Mouse (Mus musculus): ENCODE results near the gene Hip1.

The Hip1 gene

GRCm38 (mm10) chr5:135533431-135533830 lies 11.5 kb downstream of the Hip1 start:
- in situ Hi-C loops (cut with MboI; ENCODE audit: low sequenced_read_pairs): no loop called here

DNA sequence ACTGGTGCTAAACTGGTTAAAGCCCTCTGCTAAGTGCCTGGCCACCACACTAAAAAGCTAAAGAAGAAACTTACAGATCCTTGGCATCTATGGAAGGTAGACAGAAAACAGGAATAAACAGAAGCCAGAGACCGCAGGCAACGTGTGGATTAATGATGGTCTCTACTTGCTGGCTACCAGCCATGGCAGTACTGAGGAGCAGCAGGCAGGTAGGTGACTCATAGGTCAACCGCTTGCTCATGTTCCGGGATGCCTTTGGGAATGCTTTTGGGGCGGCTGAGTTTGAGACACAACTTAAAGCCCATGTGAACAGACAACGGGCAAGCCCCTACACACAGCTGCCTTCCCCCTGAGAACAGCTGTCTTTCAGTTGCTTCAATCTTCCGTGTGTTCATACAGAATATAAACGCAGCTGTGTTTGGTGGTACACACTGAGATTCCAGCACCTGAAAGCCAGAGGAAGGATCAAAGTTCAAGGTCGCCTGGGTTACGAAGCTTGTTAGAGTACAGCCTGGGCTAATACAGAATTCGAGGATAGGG lies 13.5 kb downstream of the Hip1 start:
- in situ Hi-C loops (cut with MboI; ENCODE audit: low sequenced_read_pairs): no loop called here

DNA sequence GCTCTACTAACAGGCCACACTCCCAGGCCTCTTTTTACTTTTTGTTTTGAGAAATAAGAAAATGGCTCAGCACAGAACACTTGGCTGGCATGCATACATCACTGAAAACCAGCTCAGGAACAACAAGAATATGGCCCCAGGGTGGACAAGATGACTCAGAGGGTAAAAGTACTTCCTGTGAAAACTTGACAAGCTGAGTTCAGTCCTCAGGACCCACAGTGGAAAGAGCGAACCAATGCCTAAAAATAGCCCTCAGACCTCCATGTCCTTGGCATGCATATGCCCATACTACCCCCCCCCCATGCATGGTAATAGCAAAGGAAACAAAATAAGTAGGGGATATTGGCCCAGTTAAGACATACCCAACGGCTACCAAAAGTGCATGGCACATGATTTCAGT lies 15.0 kb downstream of the Hip1 start:
- in situ Hi-C loops (cut with MboI; ENCODE audit: low sequenced_read_pairs): no loop called here

GRCm38 (mm10) chr5:135529310-135529709 lies 15.6 kb downstream of the Hip1 start:
- in situ Hi-C loops (cut with MboI; ENCODE audit: low sequenced_read_pairs): no loop called here

- in situ Hi-C loops (cut with MboI; ENCODE audit: low sequenced_read_pairs): no loop called here
Observed at GRCm38 (mm10) chr5:135527986-135528385, 16.9 kb downstream of the Hip1 start.

DNA sequence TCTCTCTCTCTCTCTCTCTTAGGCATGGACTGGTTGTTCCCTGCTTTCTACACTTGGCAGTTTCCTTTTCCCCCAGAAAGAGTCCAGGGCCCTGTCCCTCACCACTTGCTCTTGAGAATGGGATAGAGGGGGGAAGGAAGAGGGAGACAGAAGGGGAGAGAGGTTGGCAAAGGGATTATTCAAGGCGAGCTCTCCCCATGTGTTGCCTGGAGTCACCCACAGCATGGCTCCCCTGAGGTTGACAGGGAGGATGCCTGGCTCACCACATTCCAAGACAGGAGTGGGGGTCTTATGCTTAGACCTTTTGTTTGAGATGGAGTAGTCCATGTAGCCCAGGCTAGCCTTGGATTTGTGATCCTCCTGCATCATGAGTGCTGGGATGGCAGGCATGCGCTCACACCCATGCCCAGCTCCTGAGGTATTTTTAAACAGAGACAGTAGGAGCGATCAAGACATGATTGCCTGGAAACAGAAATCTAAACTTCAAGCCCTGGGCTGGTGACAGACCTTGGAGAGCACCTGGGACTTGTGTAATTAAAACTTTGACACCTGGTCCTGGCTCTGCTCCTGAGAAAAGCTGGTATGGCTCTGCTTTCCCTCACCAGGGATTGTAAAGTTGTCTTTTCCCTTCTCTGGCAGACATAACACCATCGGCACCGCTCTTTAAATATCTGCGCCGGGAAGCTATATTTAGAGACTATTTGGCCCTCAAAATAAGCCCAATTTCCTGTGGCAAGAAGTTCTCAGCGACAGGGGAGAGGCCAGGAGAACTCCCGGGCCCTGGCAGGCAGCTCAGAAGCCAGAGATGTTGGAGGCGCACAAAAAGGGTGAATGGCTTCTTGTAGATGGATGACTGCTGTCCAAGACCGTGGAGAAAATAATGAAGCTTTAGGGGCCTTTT lies 20.0 kb downstream of the Hip1 start:
- in situ Hi-C loops (cut with MboI; ENCODE audit: low sequenced_read_pairs): no loop called here

- in situ Hi-C loops (cut with MboI; ENCODE audit: low sequenced_read_pairs): no loop called here
Observed at GRCm38 (mm10) chr5:135524087-135524486, 20.8 kb downstream of the Hip1 start.

- in situ Hi-C loops (cut with MboI; ENCODE audit: low sequenced_read_pairs): no loop called here
Observed at GRCm38 (mm10) chr5:135522111-135522722, 22.7 kb downstream of the Hip1 start.

DNA sequence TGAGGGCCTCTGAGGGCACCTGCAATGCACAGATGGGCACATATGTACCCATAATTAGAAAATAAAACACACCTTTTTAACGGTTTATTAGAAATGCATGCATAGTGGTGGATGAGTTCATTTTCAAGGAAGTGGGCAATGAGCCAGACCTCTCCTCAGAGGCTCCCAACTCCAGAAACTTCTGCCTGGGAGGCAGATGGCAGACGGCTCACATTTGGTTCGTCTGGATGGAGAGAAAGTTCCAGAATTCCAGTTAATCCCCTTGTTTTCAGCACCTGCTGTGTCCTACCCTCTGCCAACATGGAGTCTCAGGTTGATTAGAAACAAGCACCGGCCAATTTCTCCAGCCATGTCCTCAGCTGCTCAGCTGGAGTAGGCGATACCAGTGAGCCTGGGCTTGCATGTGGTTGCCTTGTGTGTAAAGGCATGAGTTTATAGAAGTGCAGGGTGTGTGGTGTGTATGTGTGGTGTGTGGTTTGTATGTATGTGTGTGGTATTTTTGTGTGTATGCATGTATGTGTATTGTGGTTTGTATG lies 27.5 kb downstream of the Hip1 start:
- in situ Hi-C loops (cut with MboI; ENCODE audit: low sequenced_read_pairs): no loop called here

- in situ Hi-C loops (cut with MboI; ENCODE audit: low sequenced_read_pairs): no loop called here
Observed at GRCm38 (mm10) chr5:135513131-135513530, 31.8 kb downstream of the Hip1 start.

GRCm38 (mm10) chr5:135511105-135511504 lies 33.8 kb downstream of the Hip1 start:
- in situ Hi-C loops (cut with MboI; ENCODE audit: low sequenced_read_pairs): no loop called here

- in situ Hi-C loops (cut with MboI; ENCODE audit: low sequenced_read_pairs): no loop called here
Observed at GRCm38 (mm10) chr5:135508284-135508683, 36.6 kb downstream of the Hip1 start.

- in situ Hi-C loops (cut with MboI; ENCODE audit: low sequenced_read_pairs): no loop called here
Observed at GRCm38 (mm10) chr5:135507561-135508273, 37.2 kb downstream of the Hip1 start.

DNA sequence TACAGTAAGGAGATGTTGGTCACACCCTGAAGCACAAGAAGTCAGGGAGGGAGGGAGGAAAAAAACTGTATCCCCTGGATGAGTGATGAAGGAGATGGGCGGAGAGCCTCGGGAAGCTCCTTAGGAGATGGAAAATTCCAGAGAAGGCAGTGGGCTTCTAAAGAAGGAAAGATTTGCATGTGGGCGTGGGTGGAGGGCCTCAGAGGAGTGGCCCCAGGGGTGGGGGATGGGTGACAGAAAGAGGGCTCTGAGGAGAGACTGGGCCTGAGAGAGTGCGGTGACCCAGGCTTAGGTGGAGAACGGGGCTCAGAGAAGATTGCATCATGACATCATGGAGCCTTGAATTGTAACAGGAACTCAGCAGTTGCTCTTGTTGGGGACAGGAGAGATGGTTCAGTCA lies 39.5 kb downstream of the Hip1 start:
- in situ Hi-C loops (cut with MboI; ENCODE audit: low sequenced_read_pairs): no loop called here

DNA sequence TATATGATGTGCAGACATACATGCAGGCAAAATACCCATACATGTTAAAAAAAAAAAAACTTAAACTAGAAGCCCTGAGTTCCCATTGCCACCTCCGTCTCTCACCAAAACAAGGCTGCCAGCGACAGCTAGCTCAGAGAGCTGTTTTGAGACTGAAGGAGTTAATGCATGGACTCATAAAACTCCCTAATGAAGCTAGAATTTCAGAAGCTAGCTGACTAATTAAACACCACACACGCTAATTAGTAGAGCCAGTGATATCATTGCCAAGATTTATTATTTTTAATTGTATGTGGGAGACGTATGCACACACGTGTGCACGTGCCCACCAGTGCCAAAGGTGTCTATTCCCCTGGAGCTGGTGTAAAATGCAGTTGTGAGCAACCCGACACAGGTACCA lies 42.0 kb downstream of the Hip1 start:
- in situ Hi-C loops (cut with MboI; ENCODE audit: low sequenced_read_pairs): no loop called here

- in situ Hi-C loops (cut with MboI; ENCODE audit: low sequenced_read_pairs): no loop called here
Observed at GRCm38 (mm10) chr5:135502027-135502426, 42.9 kb downstream of the Hip1 start.

DNA sequence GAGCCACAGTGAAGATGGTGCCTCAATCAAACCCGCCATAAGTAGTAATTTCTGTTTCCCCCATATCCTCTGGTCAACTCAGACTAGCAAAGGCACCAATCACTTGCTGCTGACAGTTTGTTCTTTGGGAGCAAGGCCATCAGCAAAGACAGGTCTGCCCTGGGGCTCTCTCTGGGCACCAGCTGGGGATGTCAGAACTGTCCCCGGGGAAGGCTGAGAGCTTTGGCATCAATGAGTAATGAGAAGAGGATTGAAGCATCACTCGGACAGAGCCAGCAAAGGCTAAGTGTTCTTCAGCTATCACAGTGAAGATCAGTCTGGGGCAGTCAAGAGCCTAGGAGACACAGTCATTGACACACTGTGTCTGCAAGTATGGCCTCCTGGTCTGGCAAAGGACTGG lies 46.0 kb downstream of the Hip1 start:
- in situ Hi-C loops (cut with MboI; ENCODE audit: low sequenced_read_pairs): no loop called here

DNA sequence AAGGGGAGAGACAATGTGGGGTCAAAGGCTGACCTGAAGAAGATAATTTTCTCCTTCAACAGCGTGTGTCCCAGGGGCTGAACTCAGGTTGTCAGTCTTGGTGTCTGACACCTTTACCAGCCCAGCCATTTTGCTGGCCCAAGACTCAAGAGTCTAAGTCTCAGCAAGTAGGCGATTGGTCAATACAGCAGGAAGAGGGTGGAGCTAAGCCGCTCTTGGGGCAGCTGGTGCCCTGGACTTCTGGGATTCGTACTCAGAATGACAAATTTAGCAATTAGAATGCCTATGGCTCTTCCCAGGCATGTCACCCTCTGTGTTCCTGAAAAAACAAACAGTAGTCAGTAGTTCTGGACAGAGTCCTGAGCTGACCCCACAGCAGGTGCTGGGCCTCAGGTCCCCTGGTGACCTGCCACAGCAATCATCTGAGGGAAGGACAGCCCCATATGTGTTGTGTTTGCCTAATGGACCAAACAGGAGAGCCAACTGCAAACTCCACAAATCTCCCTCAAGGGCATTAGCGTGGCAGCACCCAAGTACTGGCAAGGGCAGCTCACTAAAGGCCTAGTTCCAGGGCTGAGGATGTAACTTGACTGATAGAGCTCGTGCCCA lies 47.5 kb downstream of the Hip1 start:
- in situ Hi-C loops (cut with MboI; ENCODE audit: low sequenced_read_pairs): no loop called here

DNA sequence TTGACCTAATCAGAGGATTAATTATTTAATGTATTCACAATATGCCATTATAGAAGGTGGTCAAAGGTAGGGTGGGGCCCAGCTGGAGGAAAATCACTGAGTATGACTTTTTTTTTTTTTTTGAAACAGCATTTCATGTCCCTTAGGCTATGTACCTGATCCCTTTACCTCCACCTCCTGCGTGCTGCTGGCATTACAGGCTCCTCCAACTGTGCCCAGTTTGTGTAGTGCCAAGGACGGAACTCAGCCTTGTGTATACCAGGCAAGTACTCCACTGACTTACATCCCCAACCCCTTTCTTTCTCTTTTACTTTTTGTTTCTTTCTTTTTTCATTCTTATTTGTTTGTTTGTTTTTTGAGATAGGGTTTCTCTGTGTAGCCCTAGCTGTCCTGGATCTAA lies 48.4 kb downstream of the Hip1 start:
- in situ Hi-C loops (cut with MboI; ENCODE audit: low sequenced_read_pairs): no loop called here

DNA sequence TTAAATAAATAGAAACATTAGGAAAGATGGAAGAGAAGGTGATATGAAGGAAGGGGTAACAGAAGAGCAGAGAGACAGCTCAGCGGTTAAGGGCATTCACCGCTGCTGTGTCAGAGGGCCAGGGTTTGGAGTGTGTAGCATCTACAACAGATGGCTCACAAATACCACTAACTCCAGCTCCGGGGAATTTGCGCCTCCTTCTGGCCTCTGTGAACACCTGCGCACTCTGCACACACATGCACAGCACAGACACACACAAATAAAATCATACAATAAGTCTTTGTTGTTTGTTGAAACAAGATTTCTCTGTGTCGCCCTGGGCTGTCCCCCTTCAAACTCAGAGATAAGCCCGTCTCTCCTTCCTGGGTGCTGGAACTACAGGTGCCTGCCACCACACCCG lies 49.4 kb downstream of the Hip1 start:
- in situ Hi-C loops (cut with MboI; ENCODE audit: low sequenced_read_pairs): no loop called here

Data from CH12F3 (cell line).